Mouse (Mus musculus) cortical plate, adult 2 months (tissue): ENCODE measurements around the gene Sptbn1.

ENCODE experiments used
- CTCF ChIP-seq: fragments of 200-500 bp; IDR thresholded peaks from 2 replicates; pipeline ENCODE4 v1.5.1; 2011; ENCODE audit warnings: mild to moderate bottlenecking, control low read depth, low read length; ENCODE audit not compliant: insufficient read depth; ENCODE audit errors: extremely low read depth
- POLR2A ChIP-seq: fragments of 200-500 bp; IDR thresholded peaks from 2 replicates; pipeline ENCODE4 v1.6.1; 2011; ENCODE audit warnings: mild to moderate bottlenecking, low read length, control low read depth; ENCODE audit not compliant: insufficient read depth; ENCODE audit errors: extremely low read depth

- TF ChIP-seq POLR2A = no peak
- no peak for TF ChIP-seq CTCF
These were observed 85.1 kb downstream of the Sptbn1 start for GRCm38 (mm10) chr11:30182716-30183411.
